Mouse (Mus musculus) testis, adult 2 months (tissue): Measurements from ENCODE around the gene Tor1b.

Source experiments
- CTCF ChIP-seq: fragments of 200-500 bp; IDR thresholded peaks from 2 replicates; pipeline ENCODE4 v1.5.1; 2012; ENCODE audit warnings: low read depth, mild to moderate bottlenecking, inconsistent platforms, low read length, moderate library complexity; ENCODE audit not compliant: control insufficient read depth, insufficient read depth, insufficient replicate concordance
- POLR2A ChIP-seq: fragments of 200-500 bp; IDR thresholded peaks from 2 replicates; pipeline ENCODE4 v1.6.1; 2012; ENCODE audit warnings: low read depth, mild to moderate bottlenecking, inconsistent platforms, low read length, moderate library complexity; ENCODE audit not compliant: control insufficient read depth

DNA sequence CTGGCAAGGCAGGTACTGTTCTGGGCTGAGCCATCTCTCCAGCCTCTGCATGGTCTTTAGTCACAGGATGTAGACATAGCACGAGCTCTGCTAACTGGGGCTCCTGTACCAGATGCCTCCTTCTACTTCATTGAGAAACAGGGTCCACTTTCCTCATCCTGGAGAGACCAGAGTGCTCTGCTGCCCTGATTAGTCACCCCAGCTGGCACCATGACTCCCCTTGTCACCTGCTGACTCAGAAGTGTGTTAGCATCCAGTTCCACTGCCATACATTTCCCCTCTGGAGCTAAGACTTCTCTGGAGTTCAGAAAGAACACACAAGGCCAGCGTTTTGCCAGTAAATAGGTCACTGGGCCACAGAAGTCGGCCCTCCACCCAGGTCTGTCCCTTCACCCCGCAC, 27.6 kb upstream of the Tor1b start:
- no peak for TF ChIP-seq POLR2A
- TF ChIP-seq CTCF: no peak
